Mouse (Mus musculus) bone marrow macrophage, adult 2 months (primary cell): Measurements from ENCODE around the gene Anxa7. TPM values are rescaled to one million over a fixed set of nuclear protein-coding genes. Genes with fewer than 3 reads are reported as not detected.

Experiments used
- H3K27ac ChIP-seq: 2 replicates; pipeline ENCODE4 v1.5.1; 2012; ENCODE audit warnings: low read depth, low read length; ENCODE audit not compliant: insufficient read depth
- H3K4me1 ChIP-seq: 2 replicates; pipeline ENCODE4 v1.6.1; 2012; ENCODE audit warnings: low read length; ENCODE audit not compliant: control insufficient read depth, insufficient read depth
- H3K4me3 ChIP-seq: 2 replicates; pipeline ENCODE4 v1.5.1; 2012; ENCODE audit warnings: mild to moderate bottlenecking, low read length, moderate library complexity; ENCODE audit not compliant: insufficient read depth
- CTCF ChIP-seq: IDR thresholded peaks from 2 replicates; pipeline ENCODE4 v1.5.1; 2012; ENCODE audit warnings: low read depth, mild to moderate bottlenecking, low read length, moderate library complexity
- POLR2A ChIP-seq: IDR thresholded peaks from 2 replicates; pipeline ENCODE4 v1.6.1; 2012; ENCODE audit warnings: mild to moderate bottlenecking, low read depth, low read length, borderline replicate concordance
- polyA plus RNA-seq: library from polyadenylated mRNA; stranded (reverse); fragments of >200 nt; gene quantifications from 2 replicates; pipeline ENCODE4 v1.2.4, GENCODE M21; 2012; ENCODE audit not compliant: missing spikeins, insufficient read depth, insufficient read length

The Anxa7 gene
- polyA plus RNA-seq = 140 and 141 TPM in 2 replicates

GRCm38 (mm10) chr14:20479291-20480194, at the start of gene Anxa7:
Gene Anxa7 (minus strand): TSS chr14:20480133.
- Histone ChIP-seq H3K4me1 (peaks cover 18% of the 10 kb centered on the region), H3K27ac (peak within 1 kb of the TSS; percentile 82), H3K4me3 (peak within 1 kb of the TSS; percentile 98)
- TF ChIP-seq CTCF = no peak
- TF ChIP-seq POLR2A = no peak

DNA sequence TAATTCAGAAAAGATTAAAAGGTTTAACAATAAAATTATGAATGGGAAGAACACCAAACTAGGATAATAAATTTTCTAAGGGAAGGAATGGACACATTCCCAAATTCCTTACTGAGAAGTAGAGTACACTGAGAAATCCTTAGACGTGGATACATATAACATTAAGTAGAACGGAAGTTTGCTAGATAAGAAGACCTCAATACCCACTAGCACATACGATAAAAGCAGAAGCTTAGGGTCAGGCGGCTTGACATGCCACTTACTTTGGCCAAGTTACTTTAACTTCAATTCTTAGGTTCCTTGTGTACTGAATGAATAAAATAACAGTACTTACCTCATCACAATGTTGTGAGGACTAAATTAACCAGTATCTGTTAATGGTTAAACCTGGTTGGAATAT, 49.7 kb upstream of the Anxa7 start:
- TF ChIP-seq CTCF = no peak
- TF ChIP-seq POLR2A = no peak
- H3K4me3 ChIP-seq = no peak overlapping the region

DNA sequence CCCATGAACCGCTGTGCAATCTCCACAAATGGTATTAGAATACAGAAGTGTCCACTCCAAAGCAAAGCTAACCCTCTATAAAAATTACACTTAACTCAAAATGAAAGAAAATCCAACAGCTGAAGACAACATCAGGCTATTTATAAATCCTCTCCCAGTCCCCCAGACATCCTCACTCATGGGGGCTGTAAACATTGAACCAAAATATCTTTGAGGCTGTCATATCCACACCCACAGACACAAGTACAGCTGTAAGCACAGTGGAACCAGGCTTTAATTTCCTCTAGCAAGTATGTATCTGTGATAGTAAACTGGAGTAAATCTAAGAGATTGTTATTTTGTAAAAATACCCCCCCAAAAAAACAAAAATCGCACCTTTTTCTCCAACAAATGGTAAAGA, 40.2 kb upstream of the Anxa7 start:
- no peak overlapping the region for H3K27ac ChIP-seq
- no peak for TF ChIP-seq CTCF
- TF ChIP-seq POLR2A = no peak
- H3K4me3 ChIP-seq = no peak overlapping the region
- no peaks in the 10 kb centered on the region for H3K4me1 ChIP-seq

More for the DNA sequence above, 49.7 kb upstream of the Anxa7 start:
- Histone ChIP-seq H3K4me1 (peaks cover under 1% of the 10 kb centered on the region; the same call in 1 of the 2 replicates), H3K27ac (no peak overlapping the region)

GRCm38 (mm10) chr14:20508424-20508823, 28.5 kb upstream of the Anxa7 start:
- Histone ChIP-seq H3K4me3 (no peak overlapping the region), H3K27ac (peak overlapping the region; percentile 27; the same call in 1 of the 2 replicates), H3K4me1 (peaks cover 12% of the 10 kb centered on the region)
- TF ChIP-seq CTCF (no peak), POLR2A (no peak)

- H3K4me1 ChIP-seq = peaks cover 6% of the 10 kb centered on the region
- H3K4me3 ChIP-seq = no peak overlapping the region
- H3K27ac ChIP-seq = no peak overlapping the region
- TF ChIP-seq CTCF (no peak), POLR2A (no peak)
Observed at GRCm38 (mm10) chr14:20502966-20503365, 23.0 kb upstream of the Anxa7 start.

GRCm38 (mm10) chr14:20499982-20500381, 20.0 kb upstream of the Anxa7 start:
- H3K27ac ChIP-seq = no peak overlapping the region
- H3K4me3 ChIP-seq = no peak overlapping the region
- TF ChIP-seq POLR2A = no peak
- H3K4me1 ChIP-seq = peaks cover 6% of the 10 kb centered on the region

DNA sequence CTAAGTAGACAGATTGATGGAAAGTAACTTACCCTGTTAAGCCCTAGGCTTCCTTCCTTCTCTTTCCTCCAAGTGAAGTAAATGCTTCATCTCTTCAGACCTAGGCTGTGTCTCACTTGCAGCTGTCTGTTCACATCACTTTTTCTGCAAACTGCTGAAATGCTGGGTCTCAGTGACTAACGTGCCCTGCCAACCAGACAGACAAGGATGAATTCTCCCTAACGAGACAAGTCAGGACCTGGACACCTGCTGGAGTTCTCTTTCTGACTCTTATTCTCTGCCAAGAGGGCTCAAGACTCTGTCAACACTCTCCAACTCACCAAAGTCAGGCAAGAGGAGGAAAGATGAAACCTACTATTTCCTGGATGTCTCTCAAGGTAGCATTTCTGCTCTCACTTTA, 16.7 kb upstream of the Anxa7 start, which contains the start of gene Mss51:
Gene Mss51, minus strand, starts transcription at position 299 of the 400 bp plus-strand sequence.
- Histone ChIP-seq H3K4me3 (no peak within 1 kb of the TSS), H3K4me1 (no peaks in the 10 kb centered on the region)
- TF ChIP-seq CTCF (no peak), POLR2A (no peak)

DNA sequence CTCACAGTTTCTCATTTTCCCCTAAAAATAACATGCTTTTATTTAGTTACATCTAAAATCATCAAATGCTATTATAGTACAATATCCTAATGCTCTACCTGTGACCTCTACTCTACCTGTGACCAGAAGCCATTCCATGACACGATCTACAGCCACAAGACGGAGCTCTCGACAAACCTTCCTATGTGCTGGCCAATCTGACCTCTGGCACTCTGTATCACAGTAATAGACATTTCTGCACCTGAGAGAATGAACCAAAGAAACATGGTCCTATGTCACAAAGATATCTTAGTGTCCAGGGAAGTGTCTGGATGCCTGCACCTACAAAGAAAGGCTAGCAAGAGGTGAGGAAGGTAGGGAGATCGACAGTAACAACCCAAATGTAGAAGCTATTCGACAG, 6.1 kb upstream of the Anxa7 start:
- Histone ChIP-seq H3K27ac (no peak overlapping the region), H3K4me1 (no peaks in the 10 kb centered on the region), H3K4me3 (no peak overlapping the region)
- TF ChIP-seq CTCF (no peak), POLR2A (no peak)

More for the DNA sequence above, 16.7 kb upstream of the Anxa7 start, which contains the start of gene Mss51:
- H3K27ac ChIP-seq = no peak within 1 kb of the TSS

DNA sequence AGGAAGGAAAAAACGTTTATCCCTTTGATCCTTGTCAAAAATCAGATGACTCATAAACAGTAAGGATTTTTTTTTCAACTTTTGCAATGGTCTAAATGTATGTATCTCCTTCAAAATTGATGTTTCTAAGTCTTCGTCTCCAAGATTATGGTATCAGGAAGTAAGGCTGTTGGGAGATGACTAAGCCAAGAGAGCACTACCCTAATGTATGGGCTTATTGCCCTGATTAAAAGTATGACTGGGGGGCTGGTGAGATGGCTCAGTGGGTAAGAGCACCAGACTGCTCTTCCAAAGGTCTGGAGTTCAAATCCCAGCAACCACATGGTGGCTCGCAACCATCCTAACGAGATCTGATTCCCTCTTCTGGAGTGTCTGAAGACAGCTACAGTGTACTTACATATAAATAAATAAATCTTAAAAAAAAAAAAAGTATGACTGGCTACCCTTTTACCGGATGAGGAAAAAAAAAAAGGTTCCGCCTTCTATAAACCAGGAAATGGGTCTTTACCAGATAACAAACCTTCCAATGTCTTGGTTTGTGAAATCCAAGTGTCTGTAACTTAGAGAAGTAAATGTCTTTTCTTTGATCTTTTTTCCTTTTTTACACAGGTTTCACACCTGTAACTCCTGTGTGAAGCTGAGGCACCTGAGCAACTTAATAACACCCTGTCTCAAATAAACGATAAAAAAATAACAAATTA, 2.3 kb upstream of the Anxa7 start:
- Histone ChIP-seq H3K27ac (no peak overlapping the region), H3K4me3 (no peak overlapping the region), H3K4me1 (peaks cover 8% of the 10 kb centered on the region)
- no peak for TF ChIP-seq POLR2A
- no peak for TF ChIP-seq CTCF
